Mouse (Mus musculus): ENCODE data around the gene Olfr222. TPM values are rescaled to one million over a fixed set of nuclear protein-coding genes. Genes with fewer than 3 reads are reported as not detected.

Gene Olfr222
- total RNA-seq, 1 experiment: not detected

DNA sequence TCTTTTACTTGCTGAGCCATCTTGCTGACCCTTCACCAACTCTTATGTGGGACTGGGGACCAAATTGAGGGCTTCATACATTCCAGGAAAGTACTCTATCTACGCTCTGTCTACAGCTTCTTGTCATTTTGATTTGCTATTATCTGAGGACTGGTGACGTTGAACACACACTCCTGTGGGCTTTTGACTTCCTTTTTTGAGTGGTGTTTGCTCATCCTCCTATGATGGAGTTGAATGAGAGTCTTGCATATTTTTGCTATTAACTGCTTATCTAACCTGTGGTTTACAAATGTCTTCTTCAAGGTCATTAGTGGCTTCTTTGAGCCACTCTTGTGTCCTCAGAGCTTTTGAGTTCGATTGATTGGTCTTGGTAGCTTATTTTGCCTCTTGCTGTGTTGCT is 35.9 kb downstream of the Olfr222 start:
- Histone ChIP-seq H3K36me3 (ENCODE audit: control insufficient read depth, insufficient read depth, low read length, poor library complexity, severe bottlenecking) (no peaks in the 10 kb centered on the region), H3K4me1 (ENCODE audit: control insufficient read depth in 2 of 2, insufficient read depth in 2 of 2, low read length in 2 of 2, poor library complexity in 1 of 2) (0 out of 4 replicates have a peak, but pooled peaks cover 0 to 2% of the 10 kb centered on the region in 2 experiments), H3K27ac (ENCODE audit: insufficient read depth, low read depth, low read length, poor library complexity, severe bottlenecking) (no peak overlapping the region), H3K9me3 (ENCODE audit: control insufficient read depth, insufficient read depth, low read depth, low read length) (no peaks in the 10 kb centered on the region), H3K4me3 (ENCODE audit: insufficient read depth in 1 of 2, low read depth in 1 of 2, low read length in 2 of 2, poor library complexity in 1 of 2, severe bottlenecking in 1 of 2) (no peak overlapping the region), H3K9ac (ENCODE audit: insufficient read depth, low read depth, low read length, poor library complexity, severe bottlenecking) (no peak overlapping the region)
- TF ChIP-seq ZNF384 (IDR thresholded peaks at IDR 0.05; ENCODE audit: low read depth, low read length): no peak
- TF ChIP-seq MAFK (IDR thresholded peaks at IDR 0.05; ENCODE audit: insufficient read depth, low read depth, low read length): no peak
- TF ChIP-seq CHD2 (IDR thresholded peaks at IDR 0.05; ENCODE audit: low read depth, low read length): no peak
- TF ChIP-seq HCFC1 (IDR thresholded peaks at IDR 0.05; ENCODE audit: borderline replicate concordance, insufficient read depth, low read length): no peak
- TF ChIP-seq ZC3H11A (IDR thresholded peaks at IDR 0.05; ENCODE audit: borderline replicate concordance, low read depth, low read length): no peak
- DNase-seq (ENCODE audit: low read depth, low spot score): no peak
- in situ Hi-C loops (cut with MboI; ENCODE audit: low sequenced_read_pairs in 2 of 2, unreplicated experiment in 2 of 2): no loop called here

DNA sequence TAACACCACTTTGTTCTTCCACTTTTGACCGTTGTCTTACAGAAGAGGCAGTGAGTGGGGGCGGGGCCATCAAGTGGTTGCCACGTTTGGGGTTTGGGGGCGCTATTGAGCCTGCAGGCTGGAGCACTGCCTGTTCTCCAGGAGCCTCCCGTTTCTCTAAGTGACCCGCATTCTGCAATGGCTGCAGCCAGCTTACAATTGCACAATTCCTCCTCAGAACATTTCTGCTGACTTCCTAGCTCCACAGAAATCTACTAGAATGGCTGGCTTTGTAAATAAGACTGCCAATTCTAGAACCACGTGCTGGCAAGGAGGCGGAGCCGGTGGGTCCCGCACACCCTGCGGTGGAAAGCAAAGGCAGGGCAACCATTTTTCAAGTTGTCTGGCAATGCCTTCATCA is 37.6 kb downstream of the Olfr222 start:
- no peak overlapping the region for H3K27ac ChIP-seq (ENCODE audit: insufficient read depth, low read depth, low read length, poor library complexity, severe bottlenecking)
- no peak for TF ChIP-seq HCFC1 (IDR thresholded peaks at IDR 0.05; ENCODE audit: borderline replicate concordance, insufficient read depth, low read length)
- no peak for TF ChIP-seq ZNF384 (IDR thresholded peaks at IDR 0.05; ENCODE audit: low read depth, low read length)
- TF ChIP-seq CHD2 (IDR thresholded peaks at IDR 0.05; ENCODE audit: low read depth, low read length): no peak
- TF ChIP-seq ZC3H11A (IDR thresholded peaks at IDR 0.05; ENCODE audit: borderline replicate concordance, low read depth, low read length): no peak
- no peak for TF ChIP-seq MAFK (IDR thresholded peaks at IDR 0.05; ENCODE audit: insufficient read depth, low read depth, low read length)
- 0 out of 4 replicates have a peak, but pooled peaks cover 0 to 2% of the 10 kb centered on the region in 2 experiments for H3K4me1 ChIP-seq (ENCODE audit: control insufficient read depth in 2 of 2, insufficient read depth in 2 of 2, low read length in 2 of 2, poor library complexity in 1 of 2)
- in situ Hi-C loops (cut with MboI; ENCODE audit: low sequenced_read_pairs in 2 of 2, unreplicated experiment in 2 of 2): no loop called here
- no peak overlapping the region for H3K9ac ChIP-seq (ENCODE audit: insufficient read depth, low read depth, low read length, poor library complexity, severe bottlenecking)
- no peaks in the 10 kb centered on the region for H3K9me3 ChIP-seq (ENCODE audit: control insufficient read depth, insufficient read depth, low read depth, low read length)
- DNase-seq (ENCODE audit: low read depth, low spot score): peak; percentile 57
- H3K4me3 ChIP-seq (ENCODE audit: insufficient read depth in 1 of 2, low read depth in 1 of 2, low read length in 2 of 2, poor library complexity in 1 of 2, severe bottlenecking in 1 of 2): 0 out of 4 replicates have a peak overlapping the region, but pooled peaks of 1 of the 2 experiments have one; percentile 14
- no peaks in the 10 kb centered on the region for H3K36me3 ChIP-seq (ENCODE audit: control insufficient read depth, insufficient read depth, low read length, poor library complexity, severe bottlenecking)

DNA sequence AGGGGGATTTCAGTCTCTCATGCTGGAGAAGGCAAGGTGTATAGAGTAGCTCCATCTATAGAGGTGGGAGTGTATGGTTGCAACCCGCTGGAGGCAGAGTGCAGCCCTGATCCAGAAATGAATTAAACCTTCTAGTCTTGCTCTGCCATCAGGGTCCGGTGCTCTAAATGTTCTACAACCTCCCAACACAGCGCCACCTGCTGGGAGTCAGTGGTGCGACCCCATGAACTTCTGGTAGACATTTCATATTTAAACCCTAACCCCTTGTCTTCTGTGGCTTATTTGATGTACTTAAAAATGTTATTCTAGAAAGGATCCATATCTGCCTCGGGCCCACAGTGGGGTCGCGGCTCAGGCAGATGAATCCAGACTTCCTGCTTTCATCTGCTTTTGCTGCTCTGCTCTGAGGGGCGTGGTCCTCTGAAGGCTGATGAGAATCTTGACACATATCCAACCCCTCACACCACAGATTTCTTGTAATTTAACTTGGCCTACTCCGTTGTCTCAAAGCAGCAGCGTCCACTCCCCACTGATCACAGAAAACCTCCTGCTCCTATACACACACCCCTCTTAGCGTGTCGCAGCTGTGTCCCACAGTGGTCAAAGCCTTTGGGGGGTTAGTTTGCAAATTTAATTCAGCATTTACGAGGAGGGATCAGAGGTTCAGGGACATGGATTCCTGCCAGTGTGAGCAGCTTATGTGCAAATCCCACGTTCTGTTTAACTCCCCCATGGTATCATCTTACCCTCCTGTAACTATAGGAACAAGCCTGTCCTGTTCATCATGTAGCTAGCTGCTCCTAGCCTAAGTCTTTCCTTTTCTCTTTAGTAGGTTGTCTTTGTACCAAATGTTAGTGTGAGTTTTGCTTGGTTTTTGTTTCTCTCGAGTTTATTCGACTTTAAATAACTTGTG is 38.6 kb downstream of the Olfr222 start:
- in situ Hi-C loops (cut with MboI; ENCODE audit: low sequenced_read_pairs in 2 of 2, unreplicated experiment in 2 of 2): no loop called here
- Histone ChIP-seq H3K27ac (ENCODE audit: insufficient read depth, low read depth, low read length, poor library complexity, severe bottlenecking) (no peak overlapping the region), H3K4me1 (ENCODE audit: control insufficient read depth in 2 of 2, insufficient read depth in 2 of 2, low read length in 2 of 2, poor library complexity in 1 of 2) (peaks cover 0 to 2% of the 10 kb centered on the region in 2 experiments; a peak in 1 of 4 replicates)

DNA sequence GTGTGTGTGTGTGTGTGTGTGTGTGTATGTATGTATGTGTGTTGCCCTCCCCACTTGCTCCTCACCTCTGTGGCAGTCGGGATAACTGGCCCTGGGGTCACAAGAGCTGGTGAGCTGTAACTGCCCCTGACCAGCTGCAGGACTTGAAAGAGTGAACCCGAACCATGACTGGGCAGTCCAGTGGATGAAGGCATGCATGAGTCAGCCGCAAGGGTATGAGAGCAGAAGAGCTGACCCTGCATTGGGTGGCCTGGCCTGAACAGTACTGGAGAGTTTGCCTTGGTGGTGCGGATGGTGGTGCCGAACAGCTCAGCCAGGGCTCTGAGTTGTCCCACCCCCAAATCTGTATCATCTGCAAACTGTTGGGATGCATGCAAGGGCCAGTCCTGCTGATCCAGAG is 44.5 kb downstream of the Olfr222 start:
- Histone ChIP-seq H3K36me3 (ENCODE audit: control insufficient read depth, insufficient read depth, low read length, poor library complexity, severe bottlenecking) (no peaks in the 10 kb centered on the region), H3K9me3 (ENCODE audit: control insufficient read depth, insufficient read depth, low read depth, low read length) (no peaks in the 10 kb centered on the region), H3K27ac (ENCODE audit: insufficient read depth, low read depth, low read length, poor library complexity, severe bottlenecking) (no peak overlapping the region), H3K4me1 (ENCODE audit: control insufficient read depth in 2 of 2, insufficient read depth in 2 of 2, low read length in 2 of 2, poor library complexity in 1 of 2) (peaks cover 0 to 10% of the 10 kb centered on the region in 2 experiments; a peak in 1 of 4 replicates), H3K4me3 (ENCODE audit: insufficient read depth in 1 of 2, low read depth in 1 of 2, low read length in 2 of 2, poor library complexity in 1 of 2, severe bottlenecking in 1 of 2) (no peak overlapping the region), H3K9ac (ENCODE audit: insufficient read depth, low read depth, low read length, poor library complexity, severe bottlenecking) (no peak overlapping the region)
- no peak for DNase-seq (ENCODE audit: low read depth, low spot score)
- TF ChIP-seq MAFK (IDR thresholded peaks at IDR 0.05; ENCODE audit: insufficient read depth, low read depth, low read length) (0 out of 2 replicates have a peak, but pooled peaks have one; percentile 22), ZNF384 (IDR thresholded peaks at IDR 0.05; ENCODE audit: low read depth, low read length) (no peak)
- in situ Hi-C loops (cut with MboI; ENCODE audit: low sequenced_read_pairs in 2 of 2, unreplicated experiment in 2 of 2): no loop called here

More for the DNA sequence above, 38.6 kb downstream of the Olfr222 start:
- Histone ChIP-seq H3K4me3 (ENCODE audit: insufficient read depth in 1 of 2, low read depth in 1 of 2, low read length in 2 of 2, poor library complexity in 1 of 2, severe bottlenecking in 1 of 2) (no peak overlapping the region), H3K9me3 (ENCODE audit: control insufficient read depth, insufficient read depth, low read depth, low read length) (no peaks in the 10 kb centered on the region), H3K36me3 (ENCODE audit: control insufficient read depth, insufficient read depth, low read length, poor library complexity, severe bottlenecking) (no peaks in the 10 kb centered on the region), H3K9ac (ENCODE audit: insufficient read depth, low read depth, low read length, poor library complexity, severe bottlenecking) (no peak overlapping the region)
- peak; percentile 47 for DNase-seq (ENCODE audit: low read depth, low spot score)
- 0 out of 2 replicates have a peak, but pooled peaks have one; percentile 9 for TF ChIP-seq ZNF384 (IDR thresholded peaks at IDR 0.05; ENCODE audit: low read depth, low read length)
- no peak for TF ChIP-seq HCFC1 (IDR thresholded peaks at IDR 0.05; ENCODE audit: borderline replicate concordance, insufficient read depth, low read length)
